ENCODE assay signal across 17 mouse cellular contexts in genomic region chr3:157955466-157955865, GRCm38 (mm10). TPM values are rescaled to one million over a fixed set of nuclear protein-coding genes. Genes with fewer than 3 reads are reported as not detected.
A peak's percentile ranks its signal among the peaks of the same experiment; 100 is the strongest.
DNase-seq lines count a peak whose midpoint lies in the region; ATAC-seq lines count a peak whose summit lies in the region.
"Had no signal": no experiment of that assay in that cellular context is flagged by ENCODE, and none has a peak within 500 bp of the region (broad histone marks: within the 10 kb centered on the region; RNA-seq: fewer than 3 reads in every experiment).

No protein-coding gene starts in this region.

- H3K27me3 ChIP-seq in forebrain, embryonic 15.5 days, result no peaks in the 10 kb centered on the region
- no peaks in the 10 kb centered on the region for H3K27me3 ChIP-seq in forebrain, embryonic 11.5 days (ENCODE audit: control insufficient read depth, insufficient read depth, low read length)
- H3K27me3 ChIP-seq: CH12.LX; heart, embryonic 13.5 days; hindbrain, embryonic 15.5 days had no signal

- no peaks in the 10 kb centered on the region for H3K36me3 ChIP-seq in forebrain, embryonic 15.5 days
- no peaks in the 10 kb centered on the region for H3K36me3 ChIP-seq in forebrain, embryonic 11.5 days (ENCODE audit: control insufficient read depth, insufficient read depth, low read length)
- H3K36me3 ChIP-seq: hindbrain, embryonic 15.5 days had no signal

- WGBS in forebrain, embryonic 15.5 days, result 89% methylated on average over 2 of the region's 2 CpGs
- 94% methylated on average over 2 of the region's 2 CpGs for WGBS in forebrain, embryonic 11.5 days

- no peak overlapping the region for H3K4me3 ChIP-seq in forebrain, embryonic 15.5 days
- H3K4me3 ChIP-seq in forebrain, embryonic 11.5 days (ENCODE audit: low read depth, low read length), result no peak overlapping the region
- H3K4me3 ChIP-seq: embryonic facial prominence, embryonic 10.5 days; heart, embryonic 13.5 days; hindbrain, embryonic 15.5 days had no signal

- H3K9ac ChIP-seq in forebrain, embryonic 15.5 days (replicated peaks), result no peak overlapping the region
- H3K9ac ChIP-seq in forebrain, embryonic 11.5 days (ENCODE audit: low read length), result no peak overlapping the region
- H3K9ac ChIP-seq: heart, embryonic 13.5 days; hindbrain, embryonic 15.5 days had no signal

- H3K27ac ChIP-seq in forebrain, embryonic 15.5 days (replicated peaks), result 0 out of 2 replicates have a peak overlapping the region, but pooled peaks have one; percentile 40
- no peak overlapping the region for H3K27ac ChIP-seq in forebrain, embryonic 11.5 days (ENCODE audit: low read depth, low read length)
- H3K27ac ChIP-seq: embryonic facial prominence, embryonic 10.5 days; heart, embryonic 13.5 days; hindbrain, embryonic 15.5 days had no signal

- peaks cover 12% of the 10 kb centered on the region; the same call in 1 of the 2 replicates for H3K4me1 ChIP-seq in forebrain, embryonic 15.5 days
- H3K4me1 ChIP-seq in forebrain, embryonic 11.5 days (replicated peaks; ENCODE audit: control insufficient read depth, insufficient read depth, low read length), result no peaks in the 10 kb centered on the region
- H3K4me1 ChIP-seq: embryonic facial prominence, embryonic 10.5 days had no signal

- DNase-seq in cerebellum, adult 8-10 months, result peak; percentile 9
- no peak for DNase-seq in cerebellum, adult 11 months
- DNase-seq in forebrain, embryonic 11.5 days (ENCODE audit: low spot score), result no peak
- peak; percentile 5 to 44 for DNase-seq in layer of hippocampus, postnatal 14 days (ENCODE audit: low spot score in 2 of 2)
- no peak for DNase-seq in layer of hippocampus, adult 8-10 months (ENCODE audit: low spot score in 2 of 2)
- DNase-seq: adrenal gland, adult 8-10 months; adrenal gland, postnatal 36 days; gastrocnemius, postnatal 36 days; heart, adult 11 months; heart, postnatal 36 days had no signal

- no peaks in the 10 kb centered on the region for H3K9me3 ChIP-seq in forebrain, embryonic 15.5 days
- H3K9me3 ChIP-seq in forebrain, embryonic 11.5 days (ENCODE audit: control insufficient read depth, low read length), result no peaks in the 10 kb centered on the region
- H3K9me3 ChIP-seq: embryonic facial prominence, embryonic 10.5 days; heart, embryonic 13.5 days; hindbrain, embryonic 15.5 days had no signal

- H3K4me2 ChIP-seq in forebrain, embryonic 15.5 days (replicated peaks), result no peak overlapping the region
- H3K4me2 ChIP-seq in forebrain, embryonic 11.5 days (ENCODE audit: low read depth, low read length, severe bottlenecking), result no peak overlapping the region
- H3K4me2 ChIP-seq: heart, embryonic 13.5 days; hindbrain, embryonic 15.5 days had no signal

- ATAC-seq in forebrain, embryonic 15.5 days (replicated peaks), result no peak
- ATAC-seq in forebrain, embryonic 11.5 days (replicated peaks; ENCODE audit: low FRiP score), result no peak
- ATAC-seq in inflammation-experienced regulatory T-cells, adult 6 months, result no peak
- ATAC-seq: intestine, postnatal 0 days had no signal

RNA-seq across cellular contexts. Expression of gene Ankrd13c, which starts 8.4 kb away (rescaled TPM):
- polyA plus RNA-seq in forebrain, embryonic 15.5 days (2015; fragmentation: Nextera tagmentation; extraction: Ambion mirVana), result 24.6 and 25.3 TPM in 2 replicates
- 26.3 and 28.5 TPM in 2 replicates for polyA plus RNA-seq in forebrain, embryonic 11.5 days (2014; fragmentation: Nextera tagmentation; extraction: Ambion mirVana)
- total RNA-seq in layer of hippocampus, postnatal 14 days (2021), result 100 to 1,000 TPM; 117 to 120 TPM
- 100 to 1,000 TPM in 1 of 4 experiments, 10 to 100 TPM in 3; 81.4 to 100 (median 91.3) TPM for total RNA-seq in layer of hippocampus, adult 8-10 months (2022)
- polyA plus RNA-seq in inflammation-experienced regulatory T-cells, adult 6 months (2017; shearing (Covaris generic)), result 10 to 100 TPM; 23.8 to 51.0 (median 35.5) TPM

RNA-seq across cellular contexts. Expression of gene Cth, which starts 30.6 kb away (rescaled TPM):
- 3.5 and 3.7 TPM in 2 replicates for polyA plus RNA-seq in forebrain, embryonic 15.5 days (2015; fragmentation: Nextera tagmentation; extraction: Ambion mirVana)
- polyA plus RNA-seq in forebrain, embryonic 11.5 days (2014; fragmentation: Nextera tagmentation; extraction: Ambion mirVana), result 14.7 and 15.1 TPM in 2 replicates
- total RNA-seq in layer of hippocampus, postnatal 14 days (2021), result 10 to 100 TPM in 1 of 2 experiments, 1 to 10 TPM in 1; 8.8 to 10.3 TPM
- 1 to 10 TPM; 4.3 to 8.3 (median 5.4) TPM for total RNA-seq in layer of hippocampus, adult 8-10 months (2022)
- not detected for polyA plus RNA-seq in inflammation-experienced regulatory T-cells, adult 6 months (2017; shearing (Covaris generic))

Comparison
In these comparisons a context has a peak if more than half of its experiments do, and no peak if none do; other contexts are left out.
1. DNase-seq: peak in cerebellum, adult 8-10 months (single experiment) and layer of hippocampus, postnatal 14 days (2 of 2); none in cerebellum, adult 11 months (single experiment), forebrain, embryonic 11.5 days (single experiment) and layer of hippocampus, adult 8-10 months (0 of 2).